Mouse (Mus musculus): ENCODE measurements around the gene Armcx1. TPM values are rescaled to one million over a fixed set of nuclear protein-coding genes. Genes with fewer than 3 reads are reported as not detected.
"Not testable (repeated sequence)": the region's sequence is repeated elsewhere in the genome, so short reads cannot be mapped to it uniquely, and the experiment has no call there.

Gene Armcx1
- total RNA-seq, 2 experiments from 2014 or later, result 1.4 to 2.4 TPM

- intact Hi-C loops (cut with DNase I), result no loop called here
- Histone ChIP-seq H3K27ac (no peak overlapping the region), H3K4me3 (no peak overlapping the region)
- DNase-seq, result no peak
- no peak for TF ChIP-seq CTCF (IDR thresholded peaks at IDR 0.05)
These were observed 20.0 kb downstream of the Armcx1 start for GRCm38 (mm10) chrX:134737796-134738195.

GRCm38 (mm10) chrX:134739160-134739559, 21.4 kb downstream of the Armcx1 start:
- intact Hi-C loops (cut with DNase I), result no loop called here
- TF ChIP-seq CTCF (IDR thresholded peaks at IDR 0.05), result no peak
- DNase-seq, result no peak
- Histone ChIP-seq H3K4me3 (no peak overlapping the region), H3K27ac (no peak overlapping the region)

- no peak for TF ChIP-seq CTCF (IDR thresholded peaks at IDR 0.05)
- intact Hi-C loops (cut with DNase I), result loop anchor here (10.0 kb wide), 1 partner anchor 63 kb away; the partner anchor contains the start of gene Armcx2
These were observed 24.1 kb downstream of the Armcx1 start for GRCm38 (mm10) chrX:134741862-134742261.

GRCm38 (mm10) chrX:134746459-134746858, 28.7 kb downstream of the Armcx1 start:
- DNase-seq, result peak; percentile 43
- peak; percentile 64 for TF ChIP-seq CTCF (IDR thresholded peaks at IDR 0.05)
- Histone ChIP-seq H3K27ac (no peak overlapping the region), H3K4me3 (no peak overlapping the region)
- intact Hi-C loops (cut with DNase I), result loop anchor here (5.0 to 10.0 kb wide), 2 partner anchors 58 to 166 kb away; partner anchors contain the start of gene Armcx2

More at GRCm38 (mm10) chrX:134741862-134742261, 24.1 kb downstream of the Armcx1 start:
- Histone ChIP-seq H3K27ac (no peak overlapping the region), H3K4me3 (no peak overlapping the region)
- DNase-seq, result no peak

GRCm38 (mm10) chrX:134750764-134751592, 33.2 kb downstream of the Armcx1 start, which contains the start of gene Armcx6:
Gene Armcx6 (minus strand): TSS chrX:134751417.
- Histone ChIP-seq H3K27ac (peak within 1 kb of the TSS; percentile 75), H3K4me3 (peak within 1 kb of the TSS; percentile 66)
- TF ChIP-seq CTCF (IDR thresholded peaks at IDR 0.05), result peak; percentile 10; the same call in 1 of the 2 replicates
- intact Hi-C loops (cut with DNase I), result no loop called here
- DNase-seq, result peak; percentile 78

GRCm38 (mm10) chrX:134751910-134752309, 34.1 kb downstream of the Armcx1 start:
- no peak for DNase-seq
- intact Hi-C loops (cut with DNase I), result no loop called here
- Histone ChIP-seq H3K27ac (peak overlapping the region; percentile 75), H3K4me3 (no peak overlapping the region)
- no peak for TF ChIP-seq CTCF (IDR thresholded peaks at IDR 0.05)

GRCm38 (mm10) chrX:134752584-134752983, 34.8 kb downstream of the Armcx1 start:
- no peak for TF ChIP-seq CTCF (IDR thresholded peaks at IDR 0.05)
- Histone ChIP-seq H3K4me3 (no peak overlapping the region), H3K27ac (peak overlapping the region; percentile 75)
- intact Hi-C loops (cut with DNase I), result no loop called here
- DNase-seq, result peak; percentile 54

- peak; percentile 71 for DNase-seq
- no peak for TF ChIP-seq CTCF (IDR thresholded peaks at IDR 0.05)
- H3K4me3 ChIP-seq, result peak within 1 kb of the TSS; percentile 88
- peak within 1 kb of the TSS; percentile 82 for H3K27ac ChIP-seq
- intact Hi-C loops (cut with DNase I), result no loop called here
These were observed 38.9 kb downstream of the Armcx1 start, which contains the start of gene Armcx3 for GRCm38 (mm10) chrX:134756434-134757292. Gene Armcx3 (plus strand): TSS chrX:134756595.

- DNase-seq, result peak; percentile 16
- intact Hi-C loops (cut with DNase I), result no loop called here
- Histone ChIP-seq H3K4me3 (peak overlapping the region; percentile 88), H3K27ac (peak overlapping the region; percentile 82)
- no peak for TF ChIP-seq CTCF (IDR thresholded peaks at IDR 0.05)
These were observed 39.7 kb downstream of the Armcx1 start for GRCm38 (mm10) chrX:134757293-134757995.

GRCm38 (mm10) chrX:134763428-134764198, 45.9 kb downstream of the Armcx1 start:
- DNase-seq; H3K27ac ChIP-seq; intact Hi-C loops (cut with DNase I); H3K4me3 ChIP-seq: not testable (repeated sequence)

Small RNA genes lying within 50 kb of the gene (microRNA-seq; reads per million reads assigned to microRNA genes)
- not detected for gene Mir7093

Other genes starting within 250 kb of the Armcx1 start
- not detected for gene Taf7l, start 241.5 kb upstream of the Armcx1 start, total RNA-seq (2021)
- 10 to 100 TPM in 1 of 2 experiments, 1 to 10 TPM in 1; 8.8 to 17.0 TPM for gene Timm8a1, start 176.1 kb upstream of the Armcx1 start, total RNA-seq (2021)
- under 1 TPM; 0.22 to 0.23 TPM for gene Btk, start 134.4 kb upstream of the Armcx1 start, total RNA-seq (2021)
- gene Rpl36a, start 132.3 kb upstream of the Armcx1 start, total RNA-seq (2021), result 100 to 1,000 TPM in 1 of 2 experiments, 10 to 100 TPM in 1; 93.2 to 124 TPM
- gene Gla, start 116.8 kb upstream of the Armcx1 start, total RNA-seq (2021), result 1 to 10 TPM; 1.6 to 1.8 TPM
- gene Hnrnph2, start 116.8 kb upstream of the Armcx1 start, total RNA-seq (2021), result 10 to 100 TPM; 51.6 to 52.9 TPM
- gene Armcx4, start 31.4 kb upstream of the Armcx1 start, total RNA-seq (2021), result 10 to 100 TPM in 1 of 2 experiments, 1 to 10 TPM in 1; 5.9 to 23.9 TPM
- 1 to 10 TPM; 1.4 to 1.5 TPM for gene Armcx6, start 33.5 kb downstream of the Armcx1 start, total RNA-seq (2021)
- 10 to 100 TPM; 18.2 to 27.6 TPM for gene Armcx3, start 38.6 kb downstream of the Armcx1 start, total RNA-seq (2021)
- 1 to 10 TPM; 1.5 to 3.4 TPM for gene Armcx2, start 91.3 kb downstream of the Armcx1 start, total RNA-seq (2021)
- not detected for gene Nxf2, start 246.8 kb downstream of the Armcx1 start, total RNA-seq (2021)